Mouse (Mus musculus): ENCODE measurements at regions not wholly inside any gene's neighbourhood (a gene's known extent, or its start where the extent isn't known, plus 50 kb on each side); places are given as distances from the start of the nearest gene placed in this dataset.

- DNase-seq = no peak
Observed at GRCm38 (mm10) chr17:76205082-76205481, 653.3 kb upstream of the Fam98a start.

GRCm38 (mm10) chr17:76184813-76185212 is 633.1 kb upstream of the Fam98a start:
- DNase-seq = no peak

GRCm38 (mm10) chr17:76136660-76137495 is 585.1 kb upstream of the Fam98a start:
- no peak for DNase-seq

GRCm38 (mm10) chr17:76134030-76134429 is 582.3 kb upstream of the Fam98a start:
- no peak for DNase-seq

GRCm38 (mm10) chr17:76125260-76125659 is 573.5 kb upstream of the Fam98a start:
- no peak for DNase-seq

GRCm38 (mm10) chr17:76111315-76112195 is 559.8 kb upstream of the Fam98a start:
- no peak for DNase-seq

GRCm38 (mm10) chr17:76110856-76111255 is 559.1 kb upstream of the Fam98a start:
- DNase-seq = no peak

GRCm38 (mm10) chr17:76083536-76083935 is 531.8 kb upstream of the Fam98a start:
- no peak for DNase-seq

GRCm38 (mm10) chr17:76081780-76082179 is 530.0 kb upstream of the Fam98a start:
- DNase-seq = no peak

GRCm38 (mm10) chr17:76046438-76046837 is 494.7 kb upstream of the Fam98a start:
- no peak for DNase-seq

- DNase-seq = no peak
Observed at GRCm38 (mm10) chr17:76032710-76033109, 481.0 kb upstream of the Fam98a start.

GRCm38 (mm10) chr17:76008011-76008410 is 456.3 kb upstream of the Fam98a start:
- no peak for DNase-seq

GRCm38 (mm10) chr17:76002836-76003235 is 451.1 kb upstream of the Fam98a start:
- no peak for DNase-seq

GRCm38 (mm10) chr17:75961371-75961770 is 409.6 kb upstream of the Fam98a start:
- DNase-seq = no peak

- no peak for DNase-seq
Observed at GRCm38 (mm10) chr17:75936686-75937380, 385.1 kb upstream of the Fam98a start.

GRCm38 (mm10) chr17:75931022-75931421 is 379.3 kb upstream of the Fam98a start:
- DNase-seq = no peak

GRCm38 (mm10) chr17:75920240-75920639 is 368.5 kb upstream of the Fam98a start:
- no peak for DNase-seq

- no peak for DNase-seq
Observed at GRCm38 (mm10) chr17:75917020-75917419, 365.3 kb upstream of the Fam98a start.

GRCm38 (mm10) chr17:75916590-75916989 is 364.8 kb upstream of the Fam98a start:
- DNase-seq = no peak

- DNase-seq = no peak
Observed at GRCm38 (mm10) chr17:75915256-75915655, 363.5 kb upstream of the Fam98a start.

GRCm38 (mm10) chr17:75907085-75907484 is 355.3 kb upstream of the Fam98a start:
- no peak for DNase-seq

GRCm38 (mm10) chr17:75906643-75907042 is 354.9 kb upstream of the Fam98a start:
- DNase-seq = no peak

- DNase-seq = no peak
Observed at GRCm38 (mm10) chr17:75895436-75895835, 343.7 kb upstream of the Fam98a start.
